Mouse (Mus musculus): ENCODE data around the gene Siglecf. TPM values are rescaled to one million over a fixed set of nuclear protein-coding genes. Genes with fewer than 3 reads are reported as not detected.

Gene Siglecf
- 2.7 and 2.9 TPM in 2 replicates for polyA plus RNA-seq (2014; fragmentation: Nextera tagmentation; extraction: Ambion mirVana)

GRCm38 (mm10) chr7:43351154-43351553, at the start of gene Siglecf:
TSS of gene Siglecf (plus strand) at chr7:43351341.
- no peak within 1 kb of the TSS for H3K4me3 ChIP-seq (ENCODE audit: low read depth, low read length)
- H3K27me3 ChIP-seq (replicated peaks; ENCODE audit: control insufficient read depth, insufficient read depth, low read length): no peaks in the 10 kb centered on the region
- no peak for ATAC-seq (replicated peaks; ENCODE audit: low FRiP score)
- H3K9me3 ChIP-seq (ENCODE audit: control insufficient read depth, low read length): no peaks in the 10 kb centered on the region
- no peak within 1 kb of the TSS for H3K9ac ChIP-seq (ENCODE audit: low read depth, low read length)
- H3K4me1 ChIP-seq (replicated peaks; ENCODE audit: control insufficient read depth, insufficient read depth, low read length): peaks cover 12% of the 10 kb centered on the region
- 42% methylated on average over 3 of the region's 3 CpGs for WGBS
- H3K27ac ChIP-seq (ENCODE audit: low read depth, low read length): no peak within 1 kb of the TSS
- H3K4me2 ChIP-seq: no peak within 1 kb of the TSS; the same call in 1 of the 2 replicates
- no peaks in the 10 kb centered on the region for H3K36me3 ChIP-seq (ENCODE audit: control insufficient read depth, insufficient read depth, low read length)
- DNase-seq (ENCODE audit: low spot score): no peak

- peaks cover 6% of the 10 kb centered on the region; the same call in 1 of the 2 replicates for H3K4me1 ChIP-seq (replicated peaks; ENCODE audit: control insufficient read depth, insufficient read depth, low read length)
- no peak overlapping the region for H3K9ac ChIP-seq (ENCODE audit: low read depth, low read length)
- H3K36me3 ChIP-seq (ENCODE audit: control insufficient read depth, insufficient read depth, low read length): peaks cover 25% of the 10 kb centered on the region
- peak overlapping the region; percentile 12; the same call in 1 of the 2 replicates for H3K4me2 ChIP-seq
- no peak overlapping the region for H3K4me3 ChIP-seq (ENCODE audit: low read depth, low read length)
- DNase-seq (ENCODE audit: low spot score) (no peak), ATAC-seq (replicated peaks; ENCODE audit: low FRiP score) (no peak)
- WGBS: 57% methylated on average over 3 of the region's 3 CpGs
- H3K27me3 ChIP-seq (replicated peaks; ENCODE audit: control insufficient read depth, insufficient read depth, low read length): no peaks in the 10 kb centered on the region
- H3K9me3 ChIP-seq (ENCODE audit: control insufficient read depth, low read length): no peaks in the 10 kb centered on the region
- no peak overlapping the region for H3K27ac ChIP-seq (ENCODE audit: low read depth, low read length)
These were observed 45.9 kb upstream of the Siglecf start for GRCm38 (mm10) chr7:43305235-43305634.

- ATAC-seq (replicated peaks; ENCODE audit: low FRiP score) (no peak), DNase-seq (ENCODE audit: low spot score) (no peak)
- Histone ChIP-seq H3K27me3 (replicated peaks; ENCODE audit: control insufficient read depth, insufficient read depth, low read length) (no peaks in the 10 kb centered on the region), H3K4me1 (replicated peaks; ENCODE audit: control insufficient read depth, insufficient read depth, low read length) (peaks cover 19% of the 10 kb centered on the region), H3K36me3 (ENCODE audit: control insufficient read depth, insufficient read depth, low read length) (peaks cover 18% of the 10 kb centered on the region), H3K4me2 (no peak overlapping the region), H3K4me3 (ENCODE audit: low read depth, low read length) (no peak overlapping the region), H3K9ac (ENCODE audit: low read depth, low read length) (no peak overlapping the region), H3K27ac (ENCODE audit: low read depth, low read length) (no peak overlapping the region), H3K9me3 (ENCODE audit: control insufficient read depth, low read length) (no peaks in the 10 kb centered on the region)
- WGBS: 80% methylated on average over 2 of the region's 2 CpGs
These were observed 42.1 kb upstream of the Siglecf start for GRCm38 (mm10) chr7:43309069-43309468.

DNA sequence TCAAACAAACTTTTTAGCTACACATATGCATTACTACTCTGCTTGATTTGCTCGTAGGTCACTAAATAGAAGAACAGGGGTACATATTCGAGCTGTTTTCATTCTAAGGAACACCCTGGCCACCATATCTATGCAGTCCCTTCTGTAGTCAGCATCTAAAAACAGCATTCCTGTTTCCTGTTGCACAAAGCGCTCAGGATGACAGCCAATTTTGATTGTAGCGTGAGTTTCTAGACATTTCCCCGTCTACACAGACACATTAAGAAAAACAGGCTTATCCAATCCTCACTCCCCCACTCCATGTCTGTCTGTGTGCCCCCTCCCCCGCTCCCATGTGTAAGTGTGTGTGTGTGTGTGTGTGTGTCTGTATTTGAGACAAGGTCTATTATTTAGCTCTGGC, 39.5 kb upstream of the Siglecf start:
- no peaks in the 10 kb centered on the region for H3K9me3 ChIP-seq (ENCODE audit: control insufficient read depth, low read length)
- H3K9ac ChIP-seq (ENCODE audit: low read depth, low read length): no peak overlapping the region
- H3K4me1 ChIP-seq (replicated peaks; ENCODE audit: control insufficient read depth, insufficient read depth, low read length): peaks cover 19% of the 10 kb centered on the region
- peak overlapping the region; percentile 87 for H3K4me2 ChIP-seq
- H3K4me3 ChIP-seq (ENCODE audit: low read depth, low read length): peak overlapping the region; percentile 76
- ATAC-seq (replicated peaks; ENCODE audit: low FRiP score): no peak
- DNase-seq (ENCODE audit: low spot score): no peak
- H3K27me3 ChIP-seq (replicated peaks; ENCODE audit: control insufficient read depth, insufficient read depth, low read length): no peaks in the 10 kb centered on the region
- WGBS: 54% methylated on average over 6 of the region's 6 CpGs
- peak overlapping the region; percentile 6; the same call in 1 of the 2 replicates for H3K27ac ChIP-seq (ENCODE audit: low read depth, low read length)
- H3K36me3 ChIP-seq (ENCODE audit: control insufficient read depth, insufficient read depth, low read length): peaks cover 12% of the 10 kb centered on the region; the same call in 1 of the 2 replicates

DNA sequence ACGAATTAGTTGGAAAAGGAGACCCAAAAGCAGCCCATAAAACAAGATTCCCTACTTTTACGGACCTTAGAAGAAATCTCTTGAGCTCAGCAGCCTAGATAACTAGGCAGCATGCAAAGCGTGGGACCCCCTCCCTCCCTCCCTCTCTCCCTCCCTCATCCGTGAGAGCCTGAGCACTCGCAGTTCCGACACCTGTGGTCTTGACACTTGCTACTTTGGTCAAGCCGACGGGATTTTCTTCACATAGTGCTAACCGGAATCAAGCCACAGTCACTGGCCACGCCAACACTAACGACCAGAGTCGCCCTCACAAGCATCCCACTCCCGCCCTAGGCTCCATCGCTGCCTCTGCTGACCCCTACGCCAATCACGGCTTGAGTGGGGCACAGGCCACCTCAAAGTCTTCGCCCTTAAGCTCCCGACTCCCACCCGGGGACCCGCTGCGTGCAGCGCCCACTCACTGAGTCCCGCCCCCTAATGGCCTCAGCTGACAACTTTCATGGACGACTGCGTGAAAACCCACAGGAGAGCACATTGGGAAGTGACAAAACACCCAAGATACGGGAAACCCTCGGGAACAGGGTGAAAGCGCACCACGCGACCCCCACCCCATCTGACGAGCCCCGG, 38.6 kb upstream of the Siglecf start:
- no peak for DNase-seq (ENCODE audit: low spot score)
- Histone ChIP-seq H3K4me1 (replicated peaks; ENCODE audit: control insufficient read depth, insufficient read depth, low read length) (peaks cover 19% of the 10 kb centered on the region), H3K4me2 (peak overlapping the region; percentile 87), H3K9me3 (ENCODE audit: control insufficient read depth, low read length) (no peaks in the 10 kb centered on the region), H3K27me3 (replicated peaks; ENCODE audit: control insufficient read depth, insufficient read depth, low read length) (no peaks in the 10 kb centered on the region), H3K27ac (ENCODE audit: low read depth, low read length) (peak overlapping the region; percentile 75), H3K4me3 (ENCODE audit: low read depth, low read length) (peak overlapping the region; percentile 76), H3K36me3 (ENCODE audit: control insufficient read depth, insufficient read depth, low read length) (peaks cover 12% of the 10 kb centered on the region; the same call in 1 of the 2 replicates), H3K9ac (ENCODE audit: low read depth, low read length) (peak overlapping the region; percentile 83)
- WGBS: under 1% methylated on average over 32 of the region's 32 CpGs
- ATAC-seq (replicated peaks; ENCODE audit: low FRiP score): peak; percentile 45

DNA sequence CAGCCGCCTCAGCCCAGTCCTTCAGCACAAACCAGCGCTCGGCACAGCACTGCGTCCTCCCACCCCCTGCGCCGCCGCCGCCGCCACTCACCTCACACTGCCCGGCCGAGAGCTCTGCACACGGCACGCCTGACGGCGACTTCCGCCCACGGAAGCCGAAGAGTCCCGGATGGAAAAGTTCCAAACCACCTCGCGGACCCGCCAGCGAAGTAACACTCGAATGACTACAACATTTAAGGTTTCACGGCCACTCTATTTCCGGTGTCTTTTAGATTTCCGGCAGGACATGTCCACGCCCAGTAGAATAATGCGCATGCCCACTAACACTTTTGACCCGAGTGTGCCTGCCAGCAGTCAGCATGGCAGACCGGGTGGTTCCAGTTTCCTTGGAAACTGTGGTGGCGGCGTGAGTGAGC, 38.1 kb upstream of the Siglecf start, which contains the start of gene Zfp715:
Zfp715 (minus strand) TSS at position 282 of the 416 bp plus-strand sequence.
- peak; percentile 91 for ATAC-seq (replicated peaks; ENCODE audit: low FRiP score)
- Histone ChIP-seq H3K27ac (ENCODE audit: low read depth, low read length) (peak within 1 kb of the TSS; percentile 75), H3K4me3 (ENCODE audit: low read depth, low read length) (peak within 1 kb of the TSS; percentile 76), H3K4me2 (peak within 1 kb of the TSS; percentile 87), H3K36me3 (ENCODE audit: control insufficient read depth, insufficient read depth, low read length) (peaks cover 9% of the 10 kb centered on the region; the same call in 1 of the 2 replicates), H3K4me1 (replicated peaks; ENCODE audit: control insufficient read depth, insufficient read depth, low read length) (peaks cover 17% of the 10 kb centered on the region), H3K9me3 (ENCODE audit: control insufficient read depth, low read length) (no peaks in the 10 kb centered on the region), H3K9ac (ENCODE audit: low read depth, low read length) (peak within 1 kb of the TSS; percentile 83), H3K27me3 (replicated peaks; ENCODE audit: control insufficient read depth, insufficient read depth, low read length) (no peaks in the 10 kb centered on the region)
- 1% methylated on average over 33 of the region's 33 CpGs for WGBS
- DNase-seq (ENCODE audit: low spot score): peak; percentile 83

- H3K36me3 ChIP-seq (ENCODE audit: control insufficient read depth, insufficient read depth, low read length): no peaks in the 10 kb centered on the region
- no peaks in the 10 kb centered on the region for H3K9me3 ChIP-seq (ENCODE audit: control insufficient read depth, low read length)
- DNase-seq (ENCODE audit: low spot score): no peak
- ATAC-seq (replicated peaks; ENCODE audit: low FRiP score): no peak
- H3K27me3 ChIP-seq (replicated peaks; ENCODE audit: control insufficient read depth, insufficient read depth, low read length): no peaks in the 10 kb centered on the region
- WGBS: 52% methylated on average over 10 of the region's 10 CpGs
- H3K4me3 ChIP-seq (ENCODE audit: low read depth, low read length): no peak overlapping the region
- no peaks in the 10 kb centered on the region for H3K4me1 ChIP-seq (replicated peaks; ENCODE audit: control insufficient read depth, insufficient read depth, low read length)
- no peak overlapping the region for H3K4me2 ChIP-seq
- no peak overlapping the region for H3K27ac ChIP-seq (ENCODE audit: low read depth, low read length)
- no peak overlapping the region for H3K9ac ChIP-seq (ENCODE audit: low read depth, low read length)
These were observed 24.8 kb upstream of the Siglecf start for GRCm38 (mm10) chr7:43326223-43326780.

GRCm38 (mm10) chr7:43328101-43328500, 23.0 kb upstream of the Siglecf start:
- no peak for ATAC-seq (replicated peaks; ENCODE audit: low FRiP score)

More at GRCm38 (mm10) chr7:43328101-43328500, 23.0 kb upstream of the Siglecf start:
- DNase-seq (ENCODE audit: low spot score): no peak
- H3K36me3 ChIP-seq (ENCODE audit: control insufficient read depth, insufficient read depth, low read length): no peaks in the 10 kb centered on the region
- H3K4me1 ChIP-seq (replicated peaks; ENCODE audit: control insufficient read depth, insufficient read depth, low read length): no peaks in the 10 kb centered on the region
- H3K27ac ChIP-seq (ENCODE audit: low read depth, low read length): no peak overlapping the region
- H3K27me3 ChIP-seq (replicated peaks; ENCODE audit: control insufficient read depth, insufficient read depth, low read length): no peaks in the 10 kb centered on the region
- no peak overlapping the region for H3K4me2 ChIP-seq
- H3K4me3 ChIP-seq (ENCODE audit: low read depth, low read length): no peak overlapping the region
- no peaks in the 10 kb centered on the region for H3K9me3 ChIP-seq (ENCODE audit: control insufficient read depth, low read length)
- 54% methylated on average over 4 of the region's 4 CpGs for WGBS
- H3K9ac ChIP-seq (ENCODE audit: low read depth, low read length): no peak overlapping the region

All from liver, embryonic 11.5 days (tissue).